Mouse (Mus musculus): ENCODE data around the gene Ccdc43.
"Not testable (repeated sequence)": the region's sequence is repeated elsewhere in the genome, so short reads cannot be mapped to it uniquely, and the experiment has no call there.

Ccdc43 gene

GRCm38 (mm10) chr11:102697338-102698017, at the start of gene Ccdc43:
Ccdc43 (minus strand) TSS chr11:102697782.
- in situ Hi-C loops (cut with MboI; ENCODE audit: low sequenced_read_pairs), result no loop called here

DNA sequence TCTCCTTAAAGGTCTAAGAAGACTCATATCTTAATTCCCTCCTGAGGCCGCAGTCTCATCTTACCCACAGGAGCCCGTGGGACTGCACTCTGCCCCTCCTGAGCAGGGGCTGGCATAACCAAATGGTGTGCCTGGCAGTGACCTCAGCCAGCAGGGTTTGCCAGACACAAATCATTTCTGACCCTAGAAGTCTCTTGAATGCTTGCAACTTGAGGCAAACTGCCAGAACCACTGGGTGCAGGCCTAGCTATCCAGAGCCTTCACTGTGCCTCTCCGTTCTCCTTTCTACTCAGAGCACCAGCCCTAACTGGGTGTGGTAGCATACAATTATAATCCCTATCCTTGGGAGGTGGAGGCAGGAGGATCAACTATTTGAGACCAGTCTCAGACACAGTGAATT, 47.2 kb upstream of the Ccdc43 start:
- in situ Hi-C loops (cut with MboI; ENCODE audit: low sequenced_read_pairs), result no loop called here

DNA sequence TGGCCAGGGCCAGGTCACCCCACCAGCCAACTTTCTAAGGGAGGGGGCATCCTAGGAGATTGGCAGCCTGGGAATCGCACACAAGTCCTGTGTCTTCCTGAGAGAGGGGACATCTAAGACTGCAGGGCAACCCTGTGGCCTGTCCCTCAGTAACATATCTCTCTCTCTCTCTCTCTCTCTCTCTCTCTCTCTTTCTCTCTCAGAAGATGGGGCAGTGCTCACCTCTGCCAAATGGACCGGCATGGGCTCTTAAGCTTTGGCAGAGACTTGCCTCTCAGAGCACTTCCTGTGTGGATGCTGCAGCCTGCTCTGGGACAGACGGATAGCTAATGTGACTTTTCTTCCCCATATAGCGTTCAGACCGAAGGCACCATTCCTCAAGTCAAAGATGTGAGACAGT, 45.3 kb upstream of the Ccdc43 start:
- in situ Hi-C loops (cut with MboI; ENCODE audit: low sequenced_read_pairs), result no loop called here

DNA sequence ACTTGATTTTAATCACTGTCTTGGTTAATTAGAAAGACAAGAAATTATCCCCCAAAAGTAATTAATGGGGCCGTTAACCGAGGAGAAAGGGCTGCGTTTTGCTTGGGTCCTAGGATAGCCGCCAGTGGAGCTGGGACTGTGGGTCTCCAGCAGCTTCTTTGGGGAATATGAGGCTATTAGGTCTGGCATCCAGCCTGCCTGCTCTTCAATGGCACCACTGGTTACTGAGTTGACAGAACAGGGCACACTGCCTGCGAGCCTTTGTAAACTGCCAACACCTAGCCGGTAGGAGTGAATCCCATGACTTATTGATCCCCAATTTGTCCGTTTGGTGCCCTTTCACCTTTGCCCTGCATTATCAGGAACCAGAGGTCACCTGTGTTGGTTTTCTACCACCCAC, 44.5 kb upstream of the Ccdc43 start:
- in situ Hi-C loops (cut with MboI; ENCODE audit: low sequenced_read_pairs), result no loop called here

DNA sequence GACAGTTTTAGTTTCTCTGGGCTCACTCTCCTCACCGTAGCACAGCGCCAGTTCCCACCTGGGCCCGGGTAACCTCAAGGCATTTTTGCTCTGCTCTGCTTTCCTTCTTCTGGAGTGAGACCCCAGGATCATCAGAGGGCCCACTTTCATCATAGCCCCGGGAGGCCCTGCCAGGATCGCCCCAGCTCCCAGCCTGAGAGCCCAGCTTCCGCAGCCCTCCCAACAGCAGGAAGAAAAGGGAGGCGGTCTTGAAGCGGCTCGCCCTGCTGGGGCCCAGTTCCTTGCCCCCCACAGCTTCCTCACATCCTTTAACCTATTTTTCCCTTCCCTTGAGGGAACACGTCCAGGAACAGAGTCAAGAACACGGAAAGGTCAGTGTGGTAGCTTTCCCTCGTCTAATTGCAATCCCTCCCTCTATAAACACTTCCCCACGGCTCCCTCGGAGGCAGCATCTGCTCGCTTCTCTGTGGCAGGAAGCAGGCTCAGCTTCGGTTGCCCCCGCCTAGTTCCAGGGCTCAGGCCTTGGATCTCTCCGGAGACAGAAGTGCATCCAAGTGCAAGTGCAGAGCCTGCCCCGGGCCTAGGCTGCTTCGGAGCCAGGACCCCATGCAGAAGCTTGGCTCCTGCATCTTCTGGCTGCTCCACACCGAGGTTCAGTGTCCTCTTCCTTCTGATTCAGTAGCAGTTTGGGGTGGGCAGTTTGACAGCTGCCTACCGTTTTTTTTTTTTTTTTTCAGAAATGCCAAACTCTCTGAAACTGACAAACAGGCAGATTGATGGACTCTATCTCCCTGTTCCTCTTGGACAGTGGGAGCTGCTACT, 43.8 kb upstream of the Ccdc43 start:
- in situ Hi-C loops (cut with MboI; ENCODE audit: low sequenced_read_pairs), result no loop called here

GRCm38 (mm10) chr11:102740634-102741033, 43.1 kb upstream of the Ccdc43 start:
- in situ Hi-C loops (cut with MboI; ENCODE audit: low sequenced_read_pairs), result no loop called here

- in situ Hi-C loops (cut with MboI; ENCODE audit: low sequenced_read_pairs), result no loop called here
These were observed 41.8 kb upstream of the Ccdc43 start for GRCm38 (mm10) chr11:102739278-102739966.

DNA sequence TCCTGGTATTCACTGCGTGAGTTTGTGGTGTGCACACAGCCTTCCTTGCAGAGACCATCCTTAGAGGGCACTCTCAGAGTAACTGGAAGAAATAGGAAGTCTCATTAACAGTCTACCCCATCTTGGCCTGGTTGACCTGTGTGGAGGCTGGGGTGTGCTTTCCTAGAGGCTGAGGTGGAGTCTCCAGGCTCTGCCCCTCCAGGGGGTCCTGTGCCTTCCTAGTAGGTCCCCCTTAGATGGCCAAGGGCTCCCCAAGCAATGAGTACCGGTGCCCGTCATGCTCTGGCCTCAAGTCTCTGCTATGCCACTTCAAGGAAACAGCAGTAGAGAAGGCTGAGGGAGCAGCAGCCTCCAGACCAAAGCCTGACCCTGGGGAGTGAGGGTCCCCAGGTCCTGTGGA, 40.5 kb upstream of the Ccdc43 start:
- in situ Hi-C loops (cut with MboI; ENCODE audit: low sequenced_read_pairs), result no loop called here

GRCm38 (mm10) chr11:102734961-102735360, 37.4 kb upstream of the Ccdc43 start:
- in situ Hi-C loops (cut with MboI; ENCODE audit: low sequenced_read_pairs), result no loop called here

GRCm38 (mm10) chr11:102733146-102733545, 35.6 kb upstream of the Ccdc43 start:
- in situ Hi-C loops (cut with MboI; ENCODE audit: low sequenced_read_pairs), result no loop called here

- in situ Hi-C loops (cut with MboI; ENCODE audit: low sequenced_read_pairs), result no loop called here
These were observed 33.8 kb upstream of the Ccdc43 start for GRCm38 (mm10) chr11:102731366-102731765.

DNA sequence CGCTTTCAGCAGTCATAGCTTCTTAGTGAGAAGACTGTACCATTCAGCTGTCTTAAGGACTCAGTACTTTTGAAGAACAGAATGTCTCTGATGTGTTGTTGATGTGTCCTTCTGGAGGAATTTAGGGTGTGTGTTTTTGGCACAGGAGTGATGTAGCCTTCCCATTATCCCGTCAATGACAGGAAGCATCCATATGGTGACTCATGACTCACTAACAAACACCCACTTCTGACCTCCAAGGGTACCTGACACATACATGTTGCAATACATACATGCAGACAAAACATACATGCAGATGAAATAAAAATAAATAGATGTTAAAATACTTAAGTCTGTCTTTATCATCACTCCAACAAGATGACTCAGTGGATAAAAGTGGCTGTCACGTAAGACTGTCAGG, 32.3 kb upstream of the Ccdc43 start:
- in situ Hi-C loops (cut with MboI; ENCODE audit: low sequenced_read_pairs), result no loop called here

DNA sequence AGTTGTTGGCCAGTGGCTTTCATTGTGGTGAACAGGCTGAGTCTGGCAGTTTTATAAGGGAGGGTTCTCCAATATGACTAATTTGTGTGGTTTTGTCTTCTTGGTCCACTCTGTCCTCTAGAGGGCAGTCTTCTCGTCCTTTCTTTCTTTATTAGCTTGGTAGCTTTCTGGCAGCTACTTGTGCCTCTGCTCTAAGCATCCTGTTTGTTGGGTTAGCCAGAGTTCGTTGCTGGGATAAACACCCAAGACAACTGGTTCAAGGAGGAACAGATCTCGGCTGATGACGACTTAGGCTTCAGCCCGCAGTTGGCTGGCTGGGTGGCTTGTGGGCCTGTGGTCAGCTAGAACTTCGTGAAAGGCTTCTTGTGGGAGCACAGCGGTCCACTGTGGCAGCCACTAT, 31.0 kb upstream of the Ccdc43 start:
- in situ Hi-C loops (cut with MboI; ENCODE audit: low sequenced_read_pairs), result no loop called here

DNA sequence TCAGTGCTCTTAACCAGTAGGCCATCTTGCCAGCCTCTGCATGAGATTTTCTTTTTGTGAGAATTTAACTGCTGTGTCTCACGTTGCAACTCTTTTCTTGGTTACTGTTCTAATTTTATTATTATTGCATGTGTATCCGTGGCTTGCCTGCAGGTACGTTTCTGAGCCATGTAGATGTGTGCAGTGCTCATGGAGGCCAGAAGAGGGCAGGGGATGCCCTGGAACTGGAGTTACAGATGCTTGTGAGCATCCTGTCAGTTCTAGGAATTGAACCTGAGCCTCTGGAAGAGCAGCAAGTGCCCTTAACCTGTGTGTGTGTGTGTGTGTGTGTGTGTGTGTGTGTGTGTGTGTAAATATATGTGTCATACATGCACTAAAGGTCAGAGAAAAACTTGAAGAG, 28.0 kb upstream of the Ccdc43 start:
- in situ Hi-C loops (cut with MboI; ENCODE audit: low sequenced_read_pairs), result no loop called here

- in situ Hi-C loops (cut with MboI; ENCODE audit: low sequenced_read_pairs), result no loop called here
These were observed 18.6 kb upstream of the Ccdc43 start for GRCm38 (mm10) chr11:102716135-102716534.

- in situ Hi-C loops (cut with MboI; ENCODE audit: low sequenced_read_pairs), result not testable (repeated sequence)
These were observed 17.0 kb upstream of the Ccdc43 start for GRCm38 (mm10) chr11:102714578-102714977.

DNA sequence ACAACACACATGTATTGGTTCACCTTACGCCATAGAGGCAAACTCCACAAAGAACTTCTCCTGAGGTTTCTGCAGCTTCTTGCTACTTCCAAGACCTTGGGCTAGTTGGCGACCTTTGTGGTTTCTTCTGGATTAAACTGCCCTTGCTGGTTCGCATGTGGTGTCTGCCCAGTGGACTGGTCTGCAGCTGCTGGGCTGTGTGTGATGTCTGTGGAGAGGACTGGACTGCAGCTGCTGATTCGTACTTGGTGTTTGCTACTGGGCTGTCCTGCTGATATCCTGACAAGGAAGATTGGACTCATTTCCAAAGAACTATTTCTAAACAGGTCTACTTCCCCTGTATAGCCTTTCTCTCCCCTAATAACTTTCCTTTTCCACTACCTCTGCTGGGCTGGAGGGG, 14.8 kb upstream of the Ccdc43 start:
- in situ Hi-C loops (cut with MboI; ENCODE audit: low sequenced_read_pairs), result no loop called here

- in situ Hi-C loops (cut with MboI; ENCODE audit: low sequenced_read_pairs), result not testable (repeated sequence)
These were observed 4.6 kb upstream of the Ccdc43 start for GRCm38 (mm10) chr11:102702206-102702605.

GRCm38 (mm10) chr11:102698018-102698476, 465 bp upstream of the Ccdc43 start:
- in situ Hi-C loops (cut with MboI; ENCODE audit: low sequenced_read_pairs), result no loop called here

DNA sequence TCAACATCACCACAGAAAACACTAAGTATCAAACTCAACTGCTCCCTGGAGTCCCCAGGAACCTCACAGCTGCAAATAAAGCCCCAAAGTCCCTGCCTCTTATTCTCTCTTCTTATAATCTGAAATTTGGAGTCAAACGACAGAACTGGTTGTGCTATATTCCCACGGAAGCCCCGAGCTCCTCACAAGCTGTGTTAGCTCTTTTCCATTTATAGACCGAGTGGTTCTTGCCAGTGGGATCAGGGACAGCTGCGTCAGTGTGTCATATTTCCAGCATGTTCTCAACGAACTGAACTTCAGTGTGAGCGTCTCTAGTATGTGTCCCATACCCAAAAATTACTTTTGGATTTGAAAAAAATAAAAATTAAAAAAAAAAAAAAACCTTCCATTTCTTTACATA, 2.3 kb downstream of the Ccdc43 start:
- in situ Hi-C loops (cut with MboI; ENCODE audit: low sequenced_read_pairs), result no loop called here

- in situ Hi-C loops (cut with MboI; ENCODE audit: low sequenced_read_pairs), result no loop called here
These were observed 7.4 kb downstream of the Ccdc43 start for GRCm38 (mm10) chr11:102690162-102690561.
